Mouse (Mus musculus): Measurements from ENCODE around the gene Gm36864.
"Not testable (repeated sequence)": the region's sequence is repeated elsewhere in the genome, so short reads cannot be mapped to it uniquely, and the experiment has no call there.

Gm36864 gene

GRCm38 (mm10) chr7:44235909-44236308, at the start of gene Gm36864:
TSS of gene Gm36864 (plus strand) at chr7:44236177.
- no peak for DNase-seq

GRCm38 (mm10) chr7:44186516-44186915, 49.5 kb upstream of the Gm36864 start:
- peak; percentile 16 to 37 for DNase-seq

- not testable (repeated sequence) for DNase-seq
These were observed 48.0 kb upstream of the Gm36864 start, which contains the start of gene Klk1b24 for GRCm38 (mm10) chr7:44187936-44188335. TSS of gene Klk1b24 (plus strand) at chr7:44188236.

GRCm38 (mm10) chr7:44193466-44193865, 42.5 kb upstream of the Gm36864 start:
- DNase-seq, result not testable (repeated sequence)

GRCm38 (mm10) chr7:44197891-44198290, 38.1 kb upstream of the Gm36864 start, which contains the start of gene Klk1b3:
TSS of gene Klk1b3 (plus strand) at chr7:44198191.
- DNase-seq, result no peak

- DNase-seq, result not testable (repeated sequence)
These were observed 28.8 kb upstream of the Gm36864 start, which contains the start of gene Klk1b4 for GRCm38 (mm10) chr7:44207135-44207534. TSS of gene Klk1b4 (plus strand) at chr7:44207435.

GRCm38 (mm10) chr7:44208307-44208706, 27.7 kb upstream of the Gm36864 start:
- no peak for DNase-seq

- no peak for DNase-seq
These were observed 20.3 kb upstream of the Gm36864 start, which contains the start of gene Klk1b5 for GRCm38 (mm10) chr7:44215645-44216044. TSS of gene Klk1b5 (plus strand) at chr7:44215945.

GRCm38 (mm10) chr7:44221601-44222000, 14.4 kb upstream of the Gm36864 start:
- DNase-seq, result not testable (repeated sequence)

- not testable (repeated sequence) for DNase-seq
These were observed 13.6 kb upstream of the Gm36864 start for GRCm38 (mm10) chr7:44222335-44222734.

- peak; percentile 43 to 58 for DNase-seq
These were observed 10.9 kb upstream of the Gm36864 start, which contains the start of gene Klk1 for GRCm38 (mm10) chr7:44225076-44225475. TSS of gene Klk1 (plus strand) at chr7:44225360.

- DNase-seq, result no peak
These were observed 3.9 kb downstream of the Gm36864 start for GRCm38 (mm10) chr7:44239913-44240312.

- DNase-seq, result peak in 1 of 2 experiments; percentile 32
These were observed 4.7 kb downstream of the Gm36864 start for GRCm38 (mm10) chr7:44240712-44241111.

- peak; percentile 23 to 30 for DNase-seq
These were observed 5.2 kb downstream of the Gm36864 start for GRCm38 (mm10) chr7:44241163-44241562.

GRCm38 (mm10) chr7:44244080-44244479, 8.1 kb downstream of the Gm36864 start:
- no peak for DNase-seq

GRCm38 (mm10) chr7:44246055-44246983, 10.3 kb downstream of the Gm36864 start, which contains the start of the genes 1700028J19Rik and 2410002F23Rik:
TSS of gene 1700028J19Rik (minus strand) at chr7:44246695.
TSS of gene 2410002F23Rik (plus strand) at chr7:44246722.
- peak; percentile 88 to 93 for DNase-seq

GRCm38 (mm10) chr7:44246984-44247470, 11.1 kb downstream of the Gm36864 start:
- no peak for DNase-seq

- no peak for DNase-seq
These were observed 12.0 kb downstream of the Gm36864 start for GRCm38 (mm10) chr7:44247971-44248370.

- DNase-seq, result no peak
These were observed 13.3 kb downstream of the Gm36864 start for GRCm38 (mm10) chr7:44249248-44249647.

- DNase-seq, result not testable (repeated sequence)
These were observed 14.8 kb downstream of the Gm36864 start for GRCm38 (mm10) chr7:44250732-44251275.

GRCm38 (mm10) chr7:44253023-44253616, 17.1 kb downstream of the Gm36864 start:
- DNase-seq, result no peak

GRCm38 (mm10) chr7:44254930-44255329, 19.0 kb downstream of the Gm36864 start:
- no peak for DNase-seq

- no peak for DNase-seq
These were observed 21.3 kb downstream of the Gm36864 start, which contains the start of gene Acp4 for GRCm38 (mm10) chr7:44257278-44257677. TSS of gene Acp4 (minus strand) at chr7:44257378.

Measured in kidney, postnatal 36 days (tissue).